Mouse (Mus musculus) olfactory bulb, adult 2 months (tissue): ENCODE results near the gene Arap1.

Experiments used
- CTCF ChIP-seq: fragments of 200-500 bp; IDR thresholded peaks from 2 replicates; pipeline ENCODE4 v1.5.1; 2012; ENCODE audit warnings: low read depth, mild to moderate bottlenecking, low read length, moderate library complexity; ENCODE audit not compliant: insufficient read depth
- POLR2A ChIP-seq: fragments of 200-500 bp; IDR thresholded peaks from 2 replicates; pipeline ENCODE4 v1.6.1; 2012; ENCODE audit warnings: mild to moderate bottlenecking, low read depth, low read length, moderate library complexity; ENCODE audit not compliant: insufficient read depth

- TF ChIP-seq CTCF (no peak), POLR2A (no peak)
These were observed 20.1 kb upstream of the Arap1 start for GRCm38 (mm10) chr7:101327786-101328185.
